Mouse (Mus musculus) bone marrow macrophage, adult 2 months (primary cell): Measurements from ENCODE around the gene Tuba8. TPM values are rescaled to one million over a fixed set of nuclear protein-coding genes. Genes with fewer than 3 reads are reported as not detected.
A peak's percentile ranks its signal among the peaks of the same experiment; 100 is the strongest.

ENCODE experiments used
- H3K27ac ChIP-seq: 2 replicates; pipeline ENCODE4 v1.5.1; 2012; ENCODE audit warnings: low read depth, low read length; ENCODE audit not compliant: insufficient read depth
- H3K4me1 ChIP-seq: 2 replicates; pipeline ENCODE4 v1.6.1; 2012; ENCODE audit warnings: low read length; ENCODE audit not compliant: control insufficient read depth, insufficient read depth
- H3K4me3 ChIP-seq: 2 replicates; pipeline ENCODE4 v1.5.1; 2012; ENCODE audit warnings: mild to moderate bottlenecking, low read length, moderate library complexity; ENCODE audit not compliant: insufficient read depth
- CTCF ChIP-seq: IDR thresholded peaks from 2 replicates; pipeline ENCODE4 v1.5.1; 2012; ENCODE audit warnings: low read depth, mild to moderate bottlenecking, low read length, moderate library complexity
- POLR2A ChIP-seq: IDR thresholded peaks from 2 replicates; pipeline ENCODE4 v1.6.1; 2012; ENCODE audit warnings: mild to moderate bottlenecking, low read depth, low read length, borderline replicate concordance
- polyA plus RNA-seq: library from polyadenylated mRNA; stranded (reverse); fragments of >200 nt; gene quantifications from 2 replicates; pipeline ENCODE4 v1.2.4, GENCODE M21; 2012; ENCODE audit not compliant: missing spikeins, insufficient read depth, insufficient read length

Tuba8 gene
- polyA plus RNA-seq, 1 experiment: not detected

- H3K4me3 ChIP-seq: no peak overlapping the region
- TF ChIP-seq CTCF: no peak
- no peaks in the 10 kb centered on the region for H3K4me1 ChIP-seq
- H3K27ac ChIP-seq: no peak overlapping the region
Measured at GRCm38 (mm10) chr6:121177118-121177708, 33.3 kb upstream of the Tuba8 start.

- Histone ChIP-seq H3K4me1 (no peaks in the 10 kb centered on the region; the same call in 1 of the 2 replicates), H3K4me3 (no peak overlapping the region), H3K27ac (no peak overlapping the region)
- TF ChIP-seq CTCF: no peak
- no peak for TF ChIP-seq POLR2A
Measured at GRCm38 (mm10) chr6:121178700-121179358, 31.7 kb upstream of the Tuba8 start.

- no peak for TF ChIP-seq POLR2A
- no peak for TF ChIP-seq CTCF
- Histone ChIP-seq H3K27ac (no peak overlapping the region), H3K4me3 (no peak overlapping the region), H3K4me1 (no peaks in the 10 kb centered on the region; the same call in 1 of the 2 replicates)
Measured at GRCm38 (mm10) chr6:121179846-121180245, 30.6 kb upstream of the Tuba8 start.

GRCm38 (mm10) chr6:121183414-121184173 lies 26.9 kb upstream of the Tuba8 start, which contains the start of gene Pex26:
Pex26 (plus strand) TSS chr6:121183667.
- TF ChIP-seq POLR2A (no peak), CTCF (no peak)
- Histone ChIP-seq H3K4me3 (peak within 1 kb of the TSS; percentile 76), H3K27ac (no peak within 1 kb of the TSS), H3K4me1 (no peaks in the 10 kb centered on the region; the same call in 1 of the 2 replicates)

GRCm38 (mm10) chr6:121184198-121185140 lies 26.0 kb upstream of the Tuba8 start:
- no peak overlapping the region for H3K27ac ChIP-seq
- TF ChIP-seq POLR2A: no peak
- no peak; the same call in 1 of the 2 replicates for TF ChIP-seq CTCF

GRCm38 (mm10) chr6:121185232-121185631 lies 25.3 kb upstream of the Tuba8 start:
- Histone ChIP-seq H3K4me3 (no peak overlapping the region), H3K27ac (no peak overlapping the region), H3K4me1 (no peaks in the 10 kb centered on the region; the same call in 1 of the 2 replicates)
- no peak for TF ChIP-seq CTCF
- TF ChIP-seq POLR2A: no peak

More at GRCm38 (mm10) chr6:121184198-121185140, 26.0 kb upstream of the Tuba8 start:
- H3K4me3 ChIP-seq: peak overlapping the region; percentile 76
- H3K4me1 ChIP-seq: no peaks in the 10 kb centered on the region; the same call in 1 of the 2 replicates

- Histone ChIP-seq H3K27ac (no peak overlapping the region), H3K4me3 (no peak overlapping the region), H3K4me1 (peaks cover 10% of the 10 kb centered on the region)
- no peak for TF ChIP-seq POLR2A
- TF ChIP-seq CTCF: no peak
Measured at GRCm38 (mm10) chr6:121191261-121192009, 19.1 kb upstream of the Tuba8 start.

GRCm38 (mm10) chr6:121194061-121194955 lies 16.2 kb upstream of the Tuba8 start:
- no peak overlapping the region for H3K4me3 ChIP-seq
- TF ChIP-seq POLR2A (no peak), CTCF (no peak)
- H3K4me1 ChIP-seq: peaks cover 10% of the 10 kb centered on the region
- H3K27ac ChIP-seq: no peak overlapping the region
